Mouse (Mus musculus): ENCODE results near the gene Nfkbia. TPM values are rescaled to one million over a fixed set of nuclear protein-coding genes. Genes with fewer than 3 reads are reported as not detected.

Nfkbia gene
- total and polyA plus RNA-seq, 3 experiments = 65.7 to 106 (median 80.3) TPM

- no peak for TF ChIP-seq EP300 (IDR thresholded peaks at IDR 0.05; ENCODE audit: insufficient read depth, low read depth, low read length)
- TF ChIP-seq POLR2A (IDR thresholded peaks at IDR 0.05; ENCODE audit: insufficient read depth, low read depth, low read length) = no peak
- TF ChIP-seq CTCF (IDR thresholded peaks at IDR 0.05) = no peak
- WGBS = 83% methylated on average over 5 of the region's 5 CpGs
- intact Hi-C loops (cut with DNase I) = no loop called here
- no peak overlapping the region for H3K27ac ChIP-seq
- no peak overlapping the region for H3K9ac ChIP-seq (ENCODE audit: low read depth, low read length)
- DNase-seq = no peak
- H3K27me3 ChIP-seq (ENCODE audit: control insufficient read depth, insufficient read depth, low read length) = no peaks in the 10 kb centered on the region
- peaks cover 4% of the 10 kb centered on the region for H3K36me3 ChIP-seq (ENCODE audit: control insufficient read depth, insufficient read depth, low read length)
- H3K4me3 ChIP-seq = no peak overlapping the region
- no peaks in the 10 kb centered on the region for H3K79me2 ChIP-seq (replicated peaks; ENCODE audit: control insufficient read depth, insufficient read depth, low read length)
- peaks cover 17% of the 10 kb centered on the region for H3K4me1 ChIP-seq (ENCODE audit: control insufficient read depth, insufficient read depth, low read length)
Observed at GRCm38 (mm10) chr12:55483591-55483990, 8.9 kb downstream of the Nfkbia start.

DNA sequence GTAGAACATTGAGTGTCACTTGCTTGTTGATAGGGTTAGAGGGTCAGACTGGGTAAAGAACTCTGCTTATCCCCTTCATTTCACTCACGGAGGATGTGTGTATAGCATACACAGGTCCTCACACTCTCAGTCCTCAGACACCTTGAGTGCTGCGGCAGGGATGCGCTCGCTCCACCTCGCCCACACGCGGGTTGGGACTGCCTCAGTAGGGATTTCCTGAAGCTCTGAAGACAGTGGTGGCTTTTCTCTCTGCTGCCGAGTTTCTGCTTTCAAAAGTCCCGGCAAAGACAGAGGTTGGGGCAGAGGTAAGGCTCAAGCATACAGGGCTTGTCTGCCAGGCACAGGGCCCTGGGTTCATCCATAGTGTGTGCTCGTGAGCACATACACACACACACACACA is 9.7 kb downstream of the Nfkbia start:
- Histone ChIP-seq H3K27ac (no peak overlapping the region), H3K4me3 (no peak overlapping the region), H3K9ac (ENCODE audit: low read depth, low read length) (no peak overlapping the region), H3K79me2 (replicated peaks; ENCODE audit: control insufficient read depth, insufficient read depth, low read length) (no peaks in the 10 kb centered on the region), H3K27me3 (ENCODE audit: control insufficient read depth, insufficient read depth, low read length) (no peaks in the 10 kb centered on the region), H3K36me3 (ENCODE audit: control insufficient read depth, insufficient read depth, low read length) (no peaks in the 10 kb centered on the region), H3K4me1 (ENCODE audit: control insufficient read depth, insufficient read depth, low read length) (peaks cover 13% of the 10 kb centered on the region)
- intact Hi-C loops (cut with DNase I) = no loop called here
- TF ChIP-seq EP300 (IDR thresholded peaks at IDR 0.05; ENCODE audit: insufficient read depth, low read depth, low read length) (no peak), CTCF (IDR thresholded peaks at IDR 0.05) (no peak), POLR2A (IDR thresholded peaks at IDR 0.05; ENCODE audit: insufficient read depth, low read depth, low read length) (no peak)
- no peak for DNase-seq
- WGBS = 88% methylated on average over 10 of the region's 10 CpGs

- Histone ChIP-seq H3K27ac (no peak overlapping the region), H3K9ac (ENCODE audit: low read depth, low read length) (no peak overlapping the region), H3K4me3 (no peak overlapping the region), H3K4me1 (ENCODE audit: control insufficient read depth, insufficient read depth, low read length) (peaks cover 9% of the 10 kb centered on the region), H3K27me3 (ENCODE audit: control insufficient read depth, insufficient read depth, low read length) (no peaks in the 10 kb centered on the region), H3K79me2 (replicated peaks; ENCODE audit: control insufficient read depth, insufficient read depth, low read length) (no peaks in the 10 kb centered on the region), H3K36me3 (ENCODE audit: control insufficient read depth, insufficient read depth, low read length) (no peaks in the 10 kb centered on the region)
- intact Hi-C loops (cut with DNase I) = no loop called here
- no peak for TF ChIP-seq POLR2A (IDR thresholded peaks at IDR 0.05; ENCODE audit: insufficient read depth, low read depth, low read length)
- DNase-seq = no peak
- WGBS = 70% methylated on average over 4 of the region's 4 CpGs
Observed at GRCm38 (mm10) chr12:55481739-55482138, 10.7 kb downstream of the Nfkbia start.

- intact Hi-C loops (cut with DNase I) = no loop called here
- TF ChIP-seq EP300 (IDR thresholded peaks at IDR 0.05; ENCODE audit: insufficient read depth, low read depth, low read length) = no peak
- no peak for TF ChIP-seq POLR2A (IDR thresholded peaks at IDR 0.05; ENCODE audit: insufficient read depth, low read depth, low read length)
- no peak for TF ChIP-seq CTCF (IDR thresholded peaks at IDR 0.05)
- 49% methylated on average over 2 of the region's 2 CpGs for WGBS
Observed at GRCm38 (mm10) chr12:55480471-55481153, 11.8 kb downstream of the Nfkbia start.

GRCm38 (mm10) chr12:55478901-55479300 is 13.5 kb downstream of the Nfkbia start:
- TF ChIP-seq EP300 (IDR thresholded peaks at IDR 0.05; ENCODE audit: insufficient read depth, low read depth, low read length) = no peak
- TF ChIP-seq CTCF (IDR thresholded peaks at IDR 0.05) = no peak
- TF ChIP-seq POLR2A (IDR thresholded peaks at IDR 0.05; ENCODE audit: insufficient read depth, low read depth, low read length) = no peak
- no peak for DNase-seq
- no peak overlapping the region for H3K4me3 ChIP-seq
- H3K27ac ChIP-seq = no peak overlapping the region
- no peaks in the 10 kb centered on the region for H3K27me3 ChIP-seq (ENCODE audit: control insufficient read depth, insufficient read depth, low read length)
- intact Hi-C loops (cut with DNase I) = no loop called here
- WGBS = 78% methylated on average over 3 of the region's 3 CpGs
- H3K79me2 ChIP-seq (replicated peaks; ENCODE audit: control insufficient read depth, insufficient read depth, low read length) = no peaks in the 10 kb centered on the region
- no peaks in the 10 kb centered on the region for H3K36me3 ChIP-seq (ENCODE audit: control insufficient read depth, insufficient read depth, low read length)
- H3K4me1 ChIP-seq (ENCODE audit: control insufficient read depth, insufficient read depth, low read length) = peaks cover 10% of the 10 kb centered on the region
- H3K9ac ChIP-seq (ENCODE audit: low read depth, low read length) = no peak overlapping the region

More at GRCm38 (mm10) chr12:55480471-55481153, 11.8 kb downstream of the Nfkbia start:
- no peak for DNase-seq
- Histone ChIP-seq H3K36me3 (ENCODE audit: control insufficient read depth, insufficient read depth, low read length) (no peaks in the 10 kb centered on the region), H3K27ac (no peak overlapping the region; the same call in 1 of the 2 replicates), H3K4me1 (ENCODE audit: control insufficient read depth, insufficient read depth, low read length) (peaks cover 4% of the 10 kb centered on the region), H3K27me3 (ENCODE audit: control insufficient read depth, insufficient read depth, low read length) (no peaks in the 10 kb centered on the region), H3K4me3 (no peak overlapping the region), H3K9ac (ENCODE audit: low read depth, low read length) (no peak overlapping the region), H3K79me2 (replicated peaks; ENCODE audit: control insufficient read depth, insufficient read depth, low read length) (no peaks in the 10 kb centered on the region)

DNA sequence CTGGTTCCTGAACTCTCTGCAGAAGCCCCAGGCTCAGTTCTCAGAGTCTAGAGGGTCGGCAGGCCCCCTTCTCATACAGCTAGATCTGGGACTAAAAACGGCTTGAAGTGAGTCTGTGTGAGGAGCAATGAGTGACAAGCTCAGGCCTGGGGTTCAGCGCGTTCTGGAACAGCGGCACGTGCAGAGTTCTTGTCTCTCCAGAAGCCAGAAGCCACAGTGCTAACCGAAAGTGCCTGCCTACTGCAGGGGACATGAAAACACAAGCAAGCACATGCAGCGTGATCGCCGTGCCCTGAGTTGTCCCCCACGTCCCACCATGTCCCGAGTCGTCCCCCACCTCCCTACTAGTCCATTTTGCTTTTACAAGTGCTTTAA is 18.3 kb downstream of the Nfkbia start:
- DNase-seq = peak in 1 of 2 experiments; percentile 57
- Histone ChIP-seq H3K27ac (peak overlapping the region; percentile 90), H3K9ac (ENCODE audit: low read depth, low read length) (no peak overlapping the region; the same call in 1 of the 2 replicates), H3K79me2 (replicated peaks; ENCODE audit: control insufficient read depth, insufficient read depth, low read length) (no peaks in the 10 kb centered on the region), H3K4me3 (no peak overlapping the region), H3K4me1 (ENCODE audit: control insufficient read depth, insufficient read depth, low read length) (peaks cover 14% of the 10 kb centered on the region), H3K27me3 (ENCODE audit: control insufficient read depth, insufficient read depth, low read length) (no peaks in the 10 kb centered on the region), H3K36me3 (ENCODE audit: control insufficient read depth, insufficient read depth, low read length) (no peaks in the 10 kb centered on the region)
- 70% methylated on average over 13 of the region's 13 CpGs for WGBS
- no peak for TF ChIP-seq POLR2A (IDR thresholded peaks at IDR 0.05; ENCODE audit: insufficient read depth, low read depth, low read length)
- no peak for TF ChIP-seq EP300 (IDR thresholded peaks at IDR 0.05; ENCODE audit: insufficient read depth, low read depth, low read length)
- TF ChIP-seq CTCF (IDR thresholded peaks at IDR 0.05) = no peak
- intact Hi-C loops (cut with DNase I) = no loop called here

All from heart, adult 2 months (tissue).